Mouse (Mus musculus): Measurements from ENCODE around the gene Kalrn. TPM values are rescaled to one million over a fixed set of nuclear protein-coding genes. Genes with fewer than 3 reads are reported as not detected.

Gene Kalrn
- polyA plus RNA-seq, 1 experiment from 2014 or later, result 12.7 TPM

GRCm38 (mm10) chr16:34473891-34474290, 99.4 kb downstream of the Kalrn start:
- 56% methylated on average over 4 of the region's 4 CpGs for WGBS (ENCODE audit: insufficient replicate concordance)
- H3K27me3 ChIP-seq, result no peaks in the 10 kb centered on the region
- H3K4me1 ChIP-seq (replicated peaks), result no peaks in the 10 kb centered on the region
- no peak overlapping the region for H3K4me2 ChIP-seq
- no peak overlapping the region for H3K4me3 ChIP-seq (replicated peaks)
- H3K27ac ChIP-seq, result no peak overlapping the region
- no peaks in the 10 kb centered on the region for H3K36me3 ChIP-seq
- no peak for ATAC-seq (ENCODE audit: low read depth)
- DNase-seq, result no peak
- no peaks in the 10 kb centered on the region for H3K9me3 ChIP-seq (replicated peaks)
- no peak overlapping the region for H3K9ac ChIP-seq

GRCm38 (mm10) chr16:34471441-34471840, 101.9 kb downstream of the Kalrn start:
- Histone ChIP-seq H3K4me3 (replicated peaks) (no peak overlapping the region), H3K27ac (no peak overlapping the region), H3K27me3 (no peaks in the 10 kb centered on the region), H3K36me3 (no peaks in the 10 kb centered on the region), H3K4me2 (no peak overlapping the region), H3K9me3 (replicated peaks) (no peaks in the 10 kb centered on the region), H3K9ac (no peak overlapping the region), H3K4me1 (replicated peaks) (no peaks in the 10 kb centered on the region)
- ATAC-seq (ENCODE audit: low read depth) (no peak), DNase-seq (no peak)
- WGBS (ENCODE audit: insufficient replicate concordance), result 66% methylated on average over 4 of the region's 4 CpGs

- DNase-seq, result no peak
- H3K9me3 ChIP-seq (replicated peaks), result no peaks in the 10 kb centered on the region
- 69% methylated on average over 5 of the region's 5 CpGs for WGBS (ENCODE audit: insufficient replicate concordance)
- H3K36me3 ChIP-seq, result no peaks in the 10 kb centered on the region
- H3K27me3 ChIP-seq, result no peaks in the 10 kb centered on the region
- H3K9ac ChIP-seq, result no peak overlapping the region
- no peaks in the 10 kb centered on the region for H3K4me1 ChIP-seq (replicated peaks)
- no peak for ATAC-seq (ENCODE audit: low read depth)
- H3K27ac ChIP-seq, result no peak overlapping the region
- H3K4me3 ChIP-seq (replicated peaks), result no peak overlapping the region
- no peak overlapping the region for H3K4me2 ChIP-seq
These were observed 103.0 kb downstream of the Kalrn start for GRCm38 (mm10) chr16:34470343-34470742.

GRCm38 (mm10) chr16:34469277-34469868, 104.0 kb downstream of the Kalrn start:
- Histone ChIP-seq H3K36me3 (no peaks in the 10 kb centered on the region), H3K27ac (no peak overlapping the region), H3K27me3 (no peaks in the 10 kb centered on the region), H3K4me1 (replicated peaks) (no peaks in the 10 kb centered on the region), H3K4me3 (replicated peaks) (no peak overlapping the region), H3K9me3 (replicated peaks) (no peaks in the 10 kb centered on the region), H3K4me2 (no peak overlapping the region), H3K9ac (no peak overlapping the region)
- no peak for ATAC-seq (ENCODE audit: low read depth)
- DNase-seq, result no peak
- 36% methylated on average over 8 of the region's 8 CpGs for WGBS (ENCODE audit: insufficient replicate concordance)

- no peaks in the 10 kb centered on the region for H3K27me3 ChIP-seq
- no peak for ATAC-seq (ENCODE audit: low read depth)
- H3K4me3 ChIP-seq (replicated peaks), result no peak overlapping the region
- no peak overlapping the region for H3K4me2 ChIP-seq
- DNase-seq, result no peak
- H3K9me3 ChIP-seq (replicated peaks), result no peaks in the 10 kb centered on the region
- no peak overlapping the region for H3K27ac ChIP-seq
- no peak overlapping the region for H3K9ac ChIP-seq
- no peaks in the 10 kb centered on the region for H3K4me1 ChIP-seq (replicated peaks)
- H3K36me3 ChIP-seq, result no peaks in the 10 kb centered on the region
- WGBS (ENCODE audit: insufficient replicate concordance), result 43% methylated on average over 4 of the region's 4 CpGs
These were observed 106.7 kb downstream of the Kalrn start for GRCm38 (mm10) chr16:34466649-34467048.

GRCm38 (mm10) chr16:34456314-34456713, 117.0 kb downstream of the Kalrn start:
- Histone ChIP-seq H3K9me3 (replicated peaks) (no peaks in the 10 kb centered on the region), H3K4me3 (replicated peaks) (no peak overlapping the region), H3K9ac (no peak overlapping the region), H3K36me3 (no peaks in the 10 kb centered on the region), H3K27me3 (no peaks in the 10 kb centered on the region), H3K27ac (no peak overlapping the region), H3K4me1 (replicated peaks) (no peaks in the 10 kb centered on the region), H3K4me2 (no peak overlapping the region)
- ATAC-seq (ENCODE audit: low read depth) (no peak), DNase-seq (no peak)
- 67% methylated on average over 7 of the region's 7 CpGs for WGBS (ENCODE audit: insufficient replicate concordance)

GRCm38 (mm10) chr16:34445666-34446065, 127.7 kb downstream of the Kalrn start:
- H3K4me3 ChIP-seq (replicated peaks), result no peak overlapping the region
- no peaks in the 10 kb centered on the region for H3K4me1 ChIP-seq (replicated peaks)
- WGBS (ENCODE audit: insufficient replicate concordance), result 60% methylated on average over 7 of the region's 7 CpGs
- ATAC-seq (ENCODE audit: low read depth) (no peak), DNase-seq (no peak)
- no peaks in the 10 kb centered on the region for H3K27me3 ChIP-seq
- no peak overlapping the region for H3K9ac ChIP-seq
- no peak overlapping the region for H3K27ac ChIP-seq
- no peaks in the 10 kb centered on the region for H3K36me3 ChIP-seq
- no peaks in the 10 kb centered on the region for H3K9me3 ChIP-seq (replicated peaks)
- no peak overlapping the region for H3K4me2 ChIP-seq

- 33% methylated on average over 2 of the region's 2 CpGs for WGBS (ENCODE audit: insufficient replicate concordance)
- DNase-seq (no peak), ATAC-seq (ENCODE audit: low read depth) (no peak)
- no peak overlapping the region for H3K27ac ChIP-seq
- H3K4me2 ChIP-seq, result no peak overlapping the region
- H3K27me3 ChIP-seq, result no peaks in the 10 kb centered on the region
- H3K4me3 ChIP-seq (replicated peaks), result no peak overlapping the region
- no peak overlapping the region for H3K9ac ChIP-seq
- no peaks in the 10 kb centered on the region for H3K9me3 ChIP-seq (replicated peaks)
- H3K36me3 ChIP-seq, result no peaks in the 10 kb centered on the region
- H3K4me1 ChIP-seq (replicated peaks), result no peaks in the 10 kb centered on the region
These were observed 131.6 kb downstream of the Kalrn start for GRCm38 (mm10) chr16:34441704-34442103.

GRCm38 (mm10) chr16:34440994-34441414, 132.3 kb downstream of the Kalrn start:
- 53% methylated on average over 4 of the region's 4 CpGs for WGBS (ENCODE audit: insufficient replicate concordance)
- ATAC-seq (ENCODE audit: low read depth), result no peak
- no peaks in the 10 kb centered on the region for H3K9me3 ChIP-seq (replicated peaks)
- H3K4me3 ChIP-seq (replicated peaks), result no peak overlapping the region
- no peak overlapping the region for H3K4me2 ChIP-seq
- H3K27ac ChIP-seq, result no peak overlapping the region
- no peak overlapping the region for H3K9ac ChIP-seq
- no peaks in the 10 kb centered on the region for H3K27me3 ChIP-seq
- no peaks in the 10 kb centered on the region for H3K36me3 ChIP-seq
- no peaks in the 10 kb centered on the region for H3K4me1 ChIP-seq (replicated peaks)
- no peak for DNase-seq

- H3K27ac ChIP-seq, result no peak overlapping the region
- no peak overlapping the region for H3K9ac ChIP-seq
- no peaks in the 10 kb centered on the region for H3K36me3 ChIP-seq
- H3K4me3 ChIP-seq (replicated peaks), result no peak overlapping the region
- H3K27me3 ChIP-seq, result no peaks in the 10 kb centered on the region
- no peak overlapping the region for H3K4me2 ChIP-seq
- no peaks in the 10 kb centered on the region for H3K9me3 ChIP-seq (replicated peaks)
- no peak for ATAC-seq (ENCODE audit: low read depth)
- no peak for DNase-seq
- 74% methylated on average over 8 of the region's 8 CpGs for WGBS (ENCODE audit: insufficient replicate concordance)
- no peaks in the 10 kb centered on the region for H3K4me1 ChIP-seq (replicated peaks)
These were observed 133.2 kb downstream of the Kalrn start for GRCm38 (mm10) chr16:34440019-34440615.

GRCm38 (mm10) chr16:34430131-34430530, 143.2 kb downstream of the Kalrn start:
- H3K27me3 ChIP-seq, result no peaks in the 10 kb centered on the region
- 70% methylated on average over 5 of the region's 5 CpGs for WGBS (ENCODE audit: insufficient replicate concordance)
- no peaks in the 10 kb centered on the region for H3K9me3 ChIP-seq (replicated peaks)
- no peak for ATAC-seq (ENCODE audit: low read depth)
- no peak overlapping the region for H3K27ac ChIP-seq
- H3K4me2 ChIP-seq, result no peak overlapping the region
- no peak overlapping the region for H3K9ac ChIP-seq
- no peaks in the 10 kb centered on the region for H3K36me3 ChIP-seq
- DNase-seq, result no peak
- H3K4me1 ChIP-seq (replicated peaks), result no peaks in the 10 kb centered on the region
- H3K4me3 ChIP-seq (replicated peaks), result no peak overlapping the region

- DNase-seq (no peak), ATAC-seq (ENCODE audit: low read depth) (no peak)
- 40% methylated on average over 5 of the region's 5 CpGs for whole genome bisulfite sequencing (ENCODE audit: insufficient replicate concordance)
- Histone ChIP-seq H3K4me1 (replicated peaks) (no peaks in the 10 kb centered on the region), H3K9me3 (replicated peaks) (no peaks in the 10 kb centered on the region), H3K4me3 (replicated peaks) (no peak overlapping the region), H3K27ac (no peak overlapping the region), H3K36me3 (no peaks in the 10 kb centered on the region), H3K9ac (no peak overlapping the region), H3K4me2 (no peak overlapping the region), H3K27me3 (no peaks in the 10 kb centered on the region)
These were observed 145.7 kb downstream of the Kalrn start for GRCm38 (mm10) chr16:34427654-34428053.

Measured in liver, embryonic 13.5 days (tissue).